Mouse (Mus musculus) neural tube, embryonic 14.5 days (tissue): Measurements from ENCODE around the gene Map3k12. TPM values are rescaled to one million over a fixed set of nuclear protein-coding genes. Genes with fewer than 3 reads are reported as not detected.
A peak's percentile ranks its signal among the peaks of the same experiment; 100 is the strongest.

Source experiments
- ATAC-seq: fragments of 200-750 bp; cut with Nextera tagmentation; 2 replicates; pipeline ENCODE4 v1.8.0; 2017; ENCODE audit warnings: low read depth, mild to moderate bottlenecking, moderate TSS enrichment, moderate library complexity
- H3K27ac ChIP-seq: fragments of 300-500 bp; sonication (generic); 2 replicates; pipeline ENCODE4 v1.5.1; 2014; ENCODE audit warnings: low read depth, mild to moderate bottlenecking, control low read depth, low read length, moderate library complexity, mixed read lengths
- H3K27me3 ChIP-seq: fragments of 300-500 bp; sonication (generic); 2 replicates; pipeline ENCODE4 v1.6.1; 2014; ENCODE audit warnings: low read length; ENCODE audit not compliant: control insufficient read depth, insufficient read depth
- H3K36me3 ChIP-seq: fragments of 300-500 bp; sonication (generic); 2 replicates; pipeline ENCODE4 v1.6.1; 2014; ENCODE audit warnings: low read length, mixed read lengths; ENCODE audit not compliant: control insufficient read depth, insufficient read depth
- H3K4me1 ChIP-seq: fragments of 300-500 bp; sonication (generic); 2 replicates; pipeline ENCODE4 v1.6.1; 2014; ENCODE audit warnings: low read length; ENCODE audit not compliant: control insufficient read depth, insufficient read depth
- H3K4me2 ChIP-seq: fragments of 300-500 bp; sonication (generic); 2 replicates; pipeline ENCODE4 v1.6.1; 2014; ENCODE audit warnings: mild to moderate bottlenecking, low read depth, low read length, control low read depth
- H3K4me3 ChIP-seq: fragments of 300-500 bp; sonication (generic); 2 replicates; pipeline ENCODE4 v1.5.1; 2014; ENCODE audit warnings: low read depth, low read length, control low read depth, mixed read lengths
- H3K9ac ChIP-seq: fragments of 300-500 bp; sonication (generic); replicated peaks from 2 replicates; pipeline ENCODE4 v1.6.1; 2014; ENCODE audit warnings: low read depth, mild to moderate bottlenecking, control low read depth, low read length, mixed read lengths
- H3K9me3 ChIP-seq: fragments of 300-500 bp; sonication (generic); 2 replicates; pipeline ENCODE4 v1.6.1; 2016; ENCODE audit warnings: low read length; ENCODE audit not compliant: control insufficient read depth
- WGBS: fragments of 180-500 bp; shearing (Covaris S2); extraction: QIAGEN DNeasy Blood & Tissue Kit; methylation state at CpG from one replicate; pipeline ENCODE4 v1.1.7; 2014; 5-methylcytosine and 5-hydroxymethylcytosine counted together
- polyA plus RNA-seq: library from polyadenylated mRNA; unstranded; fragments of >200 nt; fragmentation: Nextera tagmentation; extraction: Ambion mirVana; gene quantifications from 2 replicates; pipeline ENCODE4 v1.2.1, GENCODE M21; 2014

The Map3k12 gene
- polyA plus RNA-seq, 1 experiment from 2014 or later = 48.8 TPM

DNA sequence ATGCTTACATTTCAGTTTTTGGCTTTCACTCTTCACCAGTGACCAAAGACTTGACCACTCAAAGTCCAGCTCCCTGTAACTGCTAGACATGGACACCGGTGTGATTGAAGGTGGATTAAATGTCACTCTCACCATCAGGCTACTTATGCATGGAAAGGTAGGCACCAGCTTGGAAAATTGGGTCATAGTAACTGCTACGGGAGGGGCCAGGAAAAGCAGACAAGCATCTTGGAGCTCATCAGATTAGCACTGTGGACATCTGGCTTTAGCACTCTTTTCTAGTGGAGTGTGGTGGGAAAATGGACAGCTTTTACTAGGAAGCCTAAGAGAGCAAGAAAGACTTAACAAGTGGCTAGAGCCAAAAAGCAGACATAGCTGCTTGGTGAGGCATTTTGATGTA, 43.6 kb downstream of the Map3k12 start:
- H3K9ac ChIP-seq = no peak overlapping the region
- H3K9me3 ChIP-seq = no peaks in the 10 kb centered on the region
- no peak overlapping the region for H3K4me3 ChIP-seq
- no peak overlapping the region for H3K27ac ChIP-seq
- H3K27me3 ChIP-seq = no peaks in the 10 kb centered on the region
- peaks cover 6% of the 10 kb centered on the region for H3K4me1 ChIP-seq
- no peak for ATAC-seq
- H3K36me3 ChIP-seq = peaks cover 34% of the 10 kb centered on the region
- H3K4me2 ChIP-seq = no peak overlapping the region
- 69% methylated on average over 2 of the region's 2 CpGs for WGBS

DNA sequence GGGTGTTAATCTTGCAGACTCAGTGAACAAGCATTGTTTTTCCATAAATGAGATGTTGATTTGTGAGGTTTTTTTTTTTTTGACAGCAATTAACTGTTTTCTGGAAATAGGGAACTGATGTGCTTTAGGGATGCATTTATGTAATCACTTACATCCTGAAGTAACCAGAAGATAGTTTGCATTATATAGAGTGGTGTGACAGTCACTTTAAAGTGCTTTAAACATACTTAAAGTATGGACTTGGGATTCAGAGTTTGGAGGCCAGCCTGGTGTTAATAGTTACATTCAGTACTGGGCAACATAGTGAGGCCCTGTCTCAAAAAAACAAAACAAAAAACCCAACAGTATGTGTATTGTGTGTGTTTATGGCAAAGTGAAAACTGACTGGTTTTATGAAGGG, 45.1 kb downstream of the Map3k12 start:
- ATAC-seq = no peak
- H3K9ac ChIP-seq = no peak overlapping the region; the same call in 1 of the 2 replicates

GRCm38 (mm10) chr15:102471295-102471645, 45.6 kb downstream of the Map3k12 start:
- WGBS = 1% methylated on average over 10 of the region's 10 CpGs
- no peak for ATAC-seq
- Histone ChIP-seq H3K4me1 (peaks cover 6% of the 10 kb centered on the region), H3K36me3 (peaks cover 19% of the 10 kb centered on the region; the same call in 1 of the 2 replicates), H3K4me3 (peak overlapping the region; percentile 81), H3K4me2 (peak overlapping the region; percentile 65), H3K27ac (peak overlapping the region; percentile 93), H3K27me3 (no peaks in the 10 kb centered on the region), H3K9ac (peak overlapping the region; percentile 90), H3K9me3 (no peaks in the 10 kb centered on the region)

More for the DNA sequence above, 45.1 kb downstream of the Map3k12 start:
- H3K4me1 ChIP-seq = peaks cover 6% of the 10 kb centered on the region
- no peaks in the 10 kb centered on the region for H3K9me3 ChIP-seq
- no peak overlapping the region for H3K27ac ChIP-seq
- peak overlapping the region; percentile 65 for H3K4me2 ChIP-seq
- H3K27me3 ChIP-seq = no peaks in the 10 kb centered on the region
- H3K4me3 ChIP-seq = peak overlapping the region; percentile 81
- peaks cover 23% of the 10 kb centered on the region for H3K36me3 ChIP-seq

GRCm38 (mm10) chr15:102470605-102471294, 46.1 kb downstream of the Map3k12 start:
- Histone ChIP-seq H3K4me3 (peak overlapping the region; percentile 81), H3K4me1 (peaks cover 6% of the 10 kb centered on the region), H3K9me3 (no peaks in the 10 kb centered on the region), H3K36me3 (peaks cover 14% of the 10 kb centered on the region; the same call in 1 of the 2 replicates), H3K4me2 (peak overlapping the region; percentile 65), H3K27ac (peak overlapping the region; percentile 93), H3K27me3 (no peaks in the 10 kb centered on the region), H3K9ac (peak overlapping the region; percentile 90)
- WGBS = 0% methylated on average over 37 of the region's 67 CpGs
- ATAC-seq = peak; percentile 67

DNA sequence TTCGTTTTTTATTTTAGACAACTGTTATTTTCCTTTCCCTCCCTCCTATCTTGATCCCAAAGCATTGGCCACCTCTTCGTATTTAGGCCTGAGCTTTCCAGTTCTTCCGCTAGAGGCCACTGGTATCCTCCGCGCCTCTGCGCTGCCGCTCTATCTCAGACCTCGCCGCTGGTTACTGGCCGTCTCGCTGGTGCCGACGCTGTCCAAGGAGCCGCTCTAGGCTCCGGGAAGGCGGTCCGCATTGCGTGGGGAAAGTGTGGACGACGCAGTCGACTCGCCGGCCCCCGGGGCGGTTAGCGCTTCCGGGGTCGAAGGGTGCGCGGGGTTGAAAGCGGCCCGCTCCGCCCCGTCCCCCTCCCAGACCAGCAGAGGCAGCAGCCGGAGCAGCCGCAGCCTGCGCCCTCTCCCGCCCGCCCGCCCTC, 46.7 kb downstream of the Map3k12 start, which contains the start of gene Pcbp2:
Gene Pcbp2 (plus strand): TSS at position 357 of the 422 bp plus-strand sequence.
- H3K27me3 ChIP-seq = no peaks in the 10 kb centered on the region
- H3K36me3 ChIP-seq = peaks cover 9% of the 10 kb centered on the region; the same call in 1 of the 2 replicates
- H3K9me3 ChIP-seq = no peaks in the 10 kb centered on the region
- peak within 1 kb of the TSS; percentile 81 for H3K4me3 ChIP-seq
- H3K9ac ChIP-seq = peak within 1 kb of the TSS; percentile 90
- peaks cover 6% of the 10 kb centered on the region for H3K4me1 ChIP-seq
- 1% methylated on average over 33 of the region's 40 CpGs for WGBS
- peak within 1 kb of the TSS; percentile 65 for H3K4me2 ChIP-seq
- peak within 1 kb of the TSS; percentile 93 for H3K27ac ChIP-seq
- peak; percentile 99 for ATAC-seq

- H3K9me3 ChIP-seq = no peaks in the 10 kb centered on the region
- H3K9ac ChIP-seq = no peak overlapping the region
- H3K4me1 ChIP-seq = peaks cover 6% of the 10 kb centered on the region
- WGBS = 96% methylated on average over 9 of the region's 9 CpGs
- H3K27me3 ChIP-seq = no peaks in the 10 kb centered on the region
- ATAC-seq = no peak
- H3K36me3 ChIP-seq = no peaks in the 10 kb centered on the region
- H3K27ac ChIP-seq = no peak overlapping the region
- H3K4me3 ChIP-seq = no peak overlapping the region
- H3K4me2 ChIP-seq = no peak overlapping the region
Measured at GRCm38 (mm10) chr15:102468675-102469370, 48.0 kb downstream of the Map3k12 start.

DNA sequence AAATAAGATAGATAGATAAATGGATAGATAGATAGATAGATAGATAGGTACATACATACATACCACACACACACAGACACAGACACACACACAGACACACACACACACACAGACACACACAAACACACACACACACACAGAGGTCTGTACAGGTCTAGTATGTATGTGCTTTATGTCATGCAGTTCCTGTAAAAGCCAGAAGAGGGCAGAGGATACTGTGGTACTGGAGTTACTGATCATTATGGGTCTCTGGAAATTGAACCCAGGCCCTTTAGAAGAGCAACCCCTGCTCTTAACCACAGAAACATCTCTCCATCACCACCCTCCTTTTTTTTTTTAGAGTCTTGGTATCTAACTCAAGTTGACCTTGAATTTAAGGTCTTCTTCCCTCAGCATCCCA, 53.2 kb downstream of the Map3k12 start:
- no peak for ATAC-seq
- Histone ChIP-seq H3K9me3 (no peaks in the 10 kb centered on the region), H3K4me2 (no peak overlapping the region), H3K4me1 (0 out of 2 replicates have a peak, but pooled peaks cover 8% of the 10 kb centered on the region), H3K4me3 (no peak overlapping the region), H3K36me3 (peaks cover 3% of the 10 kb centered on the region; the same call in 1 of the 2 replicates), H3K9ac (no peak overlapping the region), H3K27ac (no peak overlapping the region), H3K27me3 (no peaks in the 10 kb centered on the region)

DNA sequence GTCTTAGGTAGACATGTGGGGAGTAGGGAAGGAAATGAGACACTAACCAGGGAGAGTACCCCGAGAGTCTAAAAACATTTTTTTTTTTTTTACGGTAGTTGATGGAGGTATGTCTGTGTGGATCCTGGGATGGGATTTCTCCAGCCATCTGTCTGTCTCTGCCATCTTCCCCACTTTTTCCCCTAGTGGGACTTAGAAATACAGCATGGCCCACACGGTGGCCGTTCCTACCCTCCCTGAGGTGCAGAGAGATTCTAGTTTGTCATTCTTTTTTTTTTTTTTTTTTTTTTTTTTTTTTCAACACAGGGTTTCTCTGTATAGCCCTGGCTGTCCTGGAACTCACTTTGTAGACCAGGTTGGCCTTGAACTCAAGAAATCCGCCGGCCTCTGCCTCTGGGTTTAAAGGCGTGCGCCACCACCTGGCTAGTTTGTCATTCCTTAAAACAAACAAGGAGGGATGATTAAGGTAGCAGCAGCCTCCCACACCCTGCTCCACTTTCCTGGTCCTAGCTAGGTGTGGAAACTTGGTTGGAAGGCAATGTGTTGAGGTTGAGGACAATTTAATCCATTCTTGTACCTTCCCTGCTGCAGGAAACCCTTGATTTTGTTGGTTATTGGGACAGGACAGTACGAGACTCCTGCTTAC, 55.3 kb downstream of the Map3k12 start:
- no peaks in the 10 kb centered on the region for H3K27me3 ChIP-seq
- 0 out of 2 replicates have a peak, but pooled peaks cover 8% of the 10 kb centered on the region for H3K4me1 ChIP-seq
- H3K4me2 ChIP-seq = no peak overlapping the region
- H3K36me3 ChIP-seq = peaks cover 3% of the 10 kb centered on the region; the same call in 1 of the 2 replicates
- WGBS = 84% methylated on average over 9 of the region's 9 CpGs
- no peak for ATAC-seq
- no peak overlapping the region for H3K9ac ChIP-seq
- H3K9me3 ChIP-seq = no peaks in the 10 kb centered on the region
- no peak overlapping the region for H3K4me3 ChIP-seq
- no peak overlapping the region for H3K27ac ChIP-seq
